Mouse (Mus musculus): Measurements from ENCODE around the gene Atg5.

DNA sequence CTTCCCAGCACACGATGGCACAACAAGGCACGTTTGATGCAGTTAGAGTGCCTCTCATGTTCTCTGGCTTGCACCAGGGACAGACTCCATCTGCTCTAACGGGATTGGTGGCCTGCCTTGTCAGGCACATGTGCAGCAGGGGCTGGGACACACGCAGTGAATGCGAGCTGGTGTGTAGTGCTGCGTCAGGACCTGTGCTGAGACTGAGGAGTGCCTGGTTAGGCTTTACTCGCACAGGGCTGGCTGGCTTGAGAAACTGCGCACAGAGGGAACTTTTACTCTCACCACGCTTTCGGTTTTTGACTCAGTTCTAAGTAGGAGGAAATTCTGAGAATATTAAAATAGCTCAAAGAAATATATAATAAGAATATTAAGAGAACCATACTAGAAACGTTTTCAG lies 92.5 kb downstream of the Atg5 start:
- TF ChIP-seq CTCF (IDR thresholded peaks at IDR 0.05; ENCODE audit: low read depth) (no peak), EP300 (IDR thresholded peaks at IDR 0.05; ENCODE audit: low read depth) (no peak)

All from heart, postnatal 0 days (tissue).